Mouse (Mus musculus) testis, postnatal 14 days (tissue): ENCODE data around the gene Nod1.
"Not testable (repeated sequence)": the region's sequence is repeated elsewhere in the genome, so short reads cannot be mapped to it uniquely, and the experiment has no call there.

Experiments used
- DNase-seq: peaks from one replicate; pipeline ENCODE4 v3.0.0; 2021; ENCODE audit warnings: low spot score

The Nod1 gene

DNA sequence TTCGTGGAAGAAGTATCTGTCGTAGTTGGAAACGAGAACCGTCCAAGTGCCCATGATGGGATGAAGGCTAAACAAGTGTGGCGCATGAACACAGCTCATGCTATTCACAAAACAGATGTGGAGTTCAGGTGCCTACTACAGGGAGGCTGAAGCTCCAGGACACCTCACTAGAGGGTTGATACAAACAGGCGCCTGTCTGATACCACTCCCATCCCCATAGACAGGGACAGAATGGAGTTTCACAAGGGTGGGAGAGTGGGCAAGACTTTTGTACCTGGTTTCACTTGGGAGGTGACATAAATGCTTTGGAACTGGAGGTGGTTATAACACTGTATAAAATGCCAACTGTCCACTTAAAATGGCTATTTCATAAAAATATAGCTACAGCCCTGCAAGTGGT, 7.0 kb upstream of the Nod1 start:
- no peak for DNase-seq

DNA sequence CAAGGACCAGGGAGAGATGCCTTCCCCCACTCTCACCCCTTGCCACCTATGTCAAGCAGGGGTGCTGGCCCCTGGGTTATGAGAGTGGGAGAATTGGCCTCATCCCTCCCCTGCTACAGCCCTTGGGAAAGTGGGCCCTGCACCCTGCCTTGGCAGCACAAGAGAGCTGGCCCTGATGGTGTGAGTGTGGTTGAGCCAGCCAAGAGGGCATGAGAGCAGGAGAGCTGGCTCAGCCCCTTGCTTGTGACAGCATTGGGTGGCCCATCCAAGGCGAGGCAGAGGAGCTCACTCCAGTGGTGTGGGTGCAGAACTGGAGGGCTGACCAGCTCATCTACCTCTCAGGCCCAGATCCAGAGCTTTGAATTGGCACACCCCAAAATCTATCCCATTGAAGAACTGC, 3.2 kb upstream of the Nod1 start:
- no peak for DNase-seq

DNA sequence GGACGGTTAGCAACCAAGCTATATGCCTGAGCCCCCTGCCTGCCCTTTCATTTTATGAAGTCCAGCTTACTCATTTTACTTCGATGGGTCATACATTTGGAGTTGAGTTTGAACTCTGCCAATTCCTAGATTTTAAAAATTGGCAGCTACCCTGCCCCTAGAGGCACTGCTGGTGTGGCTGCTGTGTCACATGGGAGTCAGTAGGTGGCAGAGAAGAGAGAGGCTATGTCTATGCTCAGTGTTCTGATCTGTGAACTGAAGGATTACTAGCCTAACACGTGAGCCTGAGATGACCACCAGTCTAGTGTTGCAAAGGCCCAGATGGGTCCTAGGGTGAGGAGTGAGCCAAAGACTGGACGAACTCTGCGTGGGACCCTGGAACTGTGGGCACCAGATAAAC, 2.1 kb upstream of the Nod1 start:
- no peak for DNase-seq

DNA sequence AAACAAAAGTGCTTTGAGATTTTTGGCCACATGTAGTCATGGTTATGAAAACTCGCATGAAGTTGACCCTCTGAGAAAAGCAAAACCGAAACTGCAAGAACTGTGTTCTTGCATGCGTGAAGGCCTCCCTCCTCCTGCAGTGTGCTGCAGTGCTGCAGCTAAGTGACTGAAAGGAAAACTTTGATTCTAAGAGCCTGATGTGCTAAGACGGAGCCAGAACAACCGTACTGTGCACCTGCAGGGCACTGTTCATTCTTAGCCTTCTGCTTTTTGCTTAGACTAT, 458 bp upstream of the Nod1 start:
- DNase-seq: no peak

DNA sequence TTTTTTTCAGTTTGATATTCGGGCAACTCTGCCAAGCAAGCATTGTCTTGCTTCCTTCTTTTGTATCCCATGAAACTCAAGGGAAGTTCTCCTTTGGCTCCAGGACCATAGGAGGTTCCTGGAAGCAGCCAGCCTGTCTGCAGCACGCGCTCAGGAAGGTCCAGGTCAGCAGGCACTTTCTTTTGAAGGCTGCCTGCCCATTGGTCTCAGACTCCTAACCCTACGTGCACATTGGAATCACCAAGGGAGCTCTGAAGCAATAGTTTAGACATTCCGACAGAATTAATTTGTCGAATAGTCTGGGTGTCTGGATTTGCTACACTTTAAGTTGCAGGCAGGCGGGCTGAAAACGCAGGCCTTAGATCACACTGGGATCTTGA, 691 bp downstream of the Nod1 start:
- no peak for DNase-seq

DNA sequence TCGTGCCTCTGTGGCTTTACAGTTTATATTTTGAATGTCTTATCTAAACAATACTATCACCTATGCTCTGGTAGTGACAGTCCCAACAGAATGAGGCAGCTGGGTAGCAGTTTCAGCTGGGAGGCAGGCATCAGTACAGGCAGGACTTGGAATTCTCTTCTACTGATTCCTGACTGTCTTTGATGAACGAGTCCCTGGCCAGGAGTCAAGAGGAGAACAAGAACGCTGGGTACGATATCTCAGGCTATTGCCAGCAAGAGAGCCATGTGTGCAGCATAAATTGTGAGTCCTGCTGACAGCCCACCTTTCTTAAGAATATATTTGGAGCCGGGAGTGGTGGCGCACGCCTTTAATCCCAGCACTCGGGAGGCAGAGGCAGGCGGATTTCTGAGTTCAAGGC, 1.9 kb downstream of the Nod1 start:
- DNase-seq: no peak

DNA sequence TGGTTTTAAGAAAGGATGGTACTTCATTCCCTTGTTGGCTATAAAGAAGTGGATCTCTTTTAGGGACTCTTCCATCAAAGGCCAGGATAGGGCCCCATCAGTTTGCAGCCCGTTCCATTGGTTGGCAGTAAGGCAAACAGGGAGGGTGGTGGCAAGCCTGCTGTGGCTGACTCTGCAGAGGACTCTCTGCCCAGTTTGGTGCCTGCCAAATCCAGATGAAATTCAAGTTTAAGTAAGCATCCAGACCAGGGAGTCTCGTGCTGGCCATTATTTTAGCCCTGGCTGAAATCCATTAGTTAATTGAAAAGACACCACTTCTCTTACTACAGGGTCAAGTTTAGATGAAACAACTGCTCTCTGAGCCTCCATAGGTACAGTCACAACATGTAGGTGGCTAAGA, 2.6 kb downstream of the Nod1 start:
- no peak for DNase-seq

DNA sequence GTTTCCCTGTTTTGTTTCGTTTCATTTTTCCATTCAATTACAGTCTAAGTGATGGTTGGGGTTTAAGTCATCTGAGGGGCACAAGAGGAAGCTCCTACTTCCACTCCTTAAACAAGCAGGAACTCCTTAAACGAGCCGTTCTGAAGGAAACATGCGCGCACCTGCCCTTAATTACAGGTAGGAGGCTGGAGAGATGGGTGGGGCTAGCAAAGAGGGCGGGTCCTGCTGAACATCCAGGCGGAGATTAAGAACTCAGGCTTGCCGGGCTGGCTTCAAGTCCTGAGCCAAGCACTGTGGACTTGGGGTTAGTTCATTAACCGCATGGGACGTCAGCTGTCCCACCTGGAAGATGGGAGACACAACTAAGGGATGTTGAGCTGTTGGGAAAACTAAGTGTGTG, 4.8 kb downstream of the Nod1 start:
- no peak for DNase-seq

DNA sequence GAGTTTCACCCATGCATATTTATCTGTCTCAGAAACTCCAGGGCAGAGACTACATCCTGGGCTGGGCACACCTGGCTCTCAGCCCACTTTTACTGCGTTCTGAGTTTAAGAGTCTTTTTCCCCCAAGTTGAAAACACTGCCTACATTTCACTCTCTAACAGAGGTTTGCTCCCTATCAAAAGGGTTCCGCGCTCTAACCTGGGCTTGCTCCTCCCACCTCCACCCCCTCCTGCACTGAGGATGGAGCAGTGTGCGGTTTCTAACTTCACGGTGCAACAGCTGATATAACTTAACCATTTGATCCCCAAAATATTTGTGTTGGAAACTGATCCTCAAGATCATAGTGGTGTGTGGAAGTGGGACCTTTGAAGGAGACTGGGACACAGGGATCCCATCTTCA, 7.2 kb downstream of the Nod1 start:
- no peak for DNase-seq

DNA sequence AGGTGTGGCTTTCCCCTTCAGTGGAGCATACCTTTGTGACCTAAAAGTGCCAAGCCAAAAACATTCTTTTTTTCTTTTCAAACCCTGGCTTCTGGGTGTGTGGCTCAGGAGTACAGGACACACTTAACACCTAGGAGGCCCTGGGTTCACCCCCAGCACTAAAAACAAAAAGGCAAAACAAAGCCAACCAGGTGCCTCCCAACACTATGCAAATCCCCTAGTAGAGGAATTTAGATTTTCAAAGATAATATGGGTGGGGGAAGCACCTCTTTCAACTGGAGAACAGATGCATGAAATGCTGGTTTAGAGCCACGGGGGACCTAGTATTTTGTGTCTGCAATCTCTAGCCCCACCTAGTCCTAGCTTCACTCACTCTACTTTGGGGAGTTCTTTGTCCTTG, 7.7 kb downstream of the Nod1 start:
- DNase-seq: no peak

DNA sequence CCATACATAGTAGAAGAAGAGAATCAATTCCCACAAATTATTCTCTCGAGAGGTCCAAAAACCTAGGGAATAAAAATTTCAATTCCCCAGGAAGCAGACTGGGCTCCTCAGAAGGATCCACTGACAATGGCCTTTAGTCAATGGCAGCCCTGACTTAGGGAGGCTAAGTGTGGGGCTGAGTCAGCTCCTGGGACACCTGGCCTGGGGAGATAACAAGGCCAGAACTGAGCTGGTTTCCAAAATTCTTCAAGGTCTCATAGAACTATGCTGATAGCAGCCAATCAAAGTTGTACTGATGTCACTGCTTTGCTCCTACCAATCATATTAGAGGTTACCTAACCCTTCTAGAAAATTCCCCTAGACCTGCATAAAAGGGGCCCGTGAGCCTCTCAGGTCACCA, 8.8 kb downstream of the Nod1 start:
- DNase-seq: no peak

DNA sequence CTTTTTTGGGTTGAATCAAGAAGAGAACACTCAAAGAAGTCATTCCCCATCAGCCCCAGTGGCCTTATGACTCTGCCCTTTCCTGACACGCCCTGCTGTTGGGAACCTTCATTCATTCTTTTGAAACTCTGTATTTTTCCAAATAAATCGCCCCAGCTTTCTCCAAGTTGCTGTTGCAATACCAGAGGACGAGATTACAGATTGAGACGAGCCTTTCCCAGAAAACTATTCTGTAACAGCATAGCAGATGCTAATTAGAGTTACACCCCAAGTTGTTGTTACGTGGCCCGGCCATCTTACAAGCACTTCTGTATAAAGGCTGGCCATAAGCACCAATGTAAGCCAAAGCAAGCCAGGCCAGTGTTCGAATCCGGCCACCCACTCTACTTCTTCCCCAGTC, 14.8 kb downstream of the Nod1 start:
- no peak for DNase-seq

DNA sequence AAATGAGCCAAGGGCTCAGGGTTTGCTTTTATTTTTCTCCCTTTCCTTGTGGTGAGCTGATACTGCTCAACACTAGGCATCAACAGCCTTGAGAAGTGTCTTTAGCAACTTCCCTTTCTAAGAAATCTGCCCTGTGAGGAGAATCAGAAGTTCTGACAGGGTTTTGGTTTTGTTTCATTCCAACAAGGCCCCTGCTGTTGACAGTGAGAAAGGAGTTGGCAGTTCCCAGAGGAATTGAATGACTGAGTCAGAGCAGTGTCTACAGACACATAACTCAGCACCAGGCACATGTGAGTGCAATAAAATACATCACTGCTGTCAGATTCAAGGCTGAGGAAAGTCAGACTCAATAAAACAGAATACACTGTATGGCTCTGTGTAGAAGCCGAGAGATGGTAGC, 16.0 kb downstream of the Nod1 start:
- DNase-seq: no peak

DNA sequence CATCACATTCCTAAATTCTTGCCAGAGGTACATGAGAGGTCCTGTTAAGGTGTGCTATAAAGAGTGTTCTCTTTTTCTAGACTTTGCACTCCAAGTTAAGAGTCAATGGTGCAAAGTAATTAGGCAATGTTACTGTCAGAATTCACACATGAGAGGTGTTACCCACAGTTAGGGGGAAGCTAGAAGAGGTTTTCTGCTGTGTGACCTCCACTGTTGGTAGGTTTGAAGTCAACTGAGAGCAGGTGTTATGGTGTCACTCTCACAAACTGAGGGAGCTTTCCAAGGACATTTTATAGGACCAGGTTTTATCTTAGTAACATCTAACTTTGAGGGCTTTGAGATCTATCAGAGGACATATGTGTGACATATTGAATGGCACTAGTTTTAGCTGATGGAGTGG, 16.5 kb downstream of the Nod1 start:
- no peak for DNase-seq

DNA sequence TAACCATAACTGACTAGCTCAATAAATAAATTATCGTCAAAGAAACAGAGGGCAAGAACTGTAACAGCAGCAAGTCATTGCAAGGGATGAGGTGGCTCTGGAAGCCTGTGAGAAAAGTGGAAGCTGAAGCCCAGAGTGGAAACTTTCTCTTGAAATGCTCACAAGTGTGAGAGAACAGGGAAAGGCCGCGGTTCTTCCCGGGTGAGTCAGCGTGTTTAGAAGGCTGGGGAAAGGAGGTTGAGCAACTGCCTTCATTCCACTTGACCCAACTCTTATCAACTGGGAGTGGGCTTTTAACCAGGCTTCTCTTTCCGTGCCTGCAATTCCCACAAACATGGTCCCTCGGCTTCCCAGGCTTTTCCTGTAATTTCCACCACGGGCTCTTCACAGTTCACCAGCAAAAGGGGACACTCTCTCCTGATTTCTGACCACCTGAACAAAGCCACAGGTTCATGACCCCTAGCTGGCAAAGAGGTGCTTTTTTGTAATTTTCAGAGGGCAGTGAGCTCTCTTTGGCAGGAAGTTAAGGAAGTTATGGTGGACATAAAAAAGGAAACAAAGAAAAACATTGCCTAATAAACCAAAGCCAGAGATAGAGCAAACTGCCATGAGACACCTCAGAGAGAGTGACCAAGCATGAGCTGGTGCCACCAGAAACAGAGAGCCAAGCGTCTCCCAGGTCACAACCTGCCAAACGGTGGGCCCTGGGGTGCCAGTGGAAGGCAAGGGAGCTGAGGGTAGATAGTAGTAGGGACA, 17.6 kb downstream of the Nod1 start:
- DNase-seq: no peak

DNA sequence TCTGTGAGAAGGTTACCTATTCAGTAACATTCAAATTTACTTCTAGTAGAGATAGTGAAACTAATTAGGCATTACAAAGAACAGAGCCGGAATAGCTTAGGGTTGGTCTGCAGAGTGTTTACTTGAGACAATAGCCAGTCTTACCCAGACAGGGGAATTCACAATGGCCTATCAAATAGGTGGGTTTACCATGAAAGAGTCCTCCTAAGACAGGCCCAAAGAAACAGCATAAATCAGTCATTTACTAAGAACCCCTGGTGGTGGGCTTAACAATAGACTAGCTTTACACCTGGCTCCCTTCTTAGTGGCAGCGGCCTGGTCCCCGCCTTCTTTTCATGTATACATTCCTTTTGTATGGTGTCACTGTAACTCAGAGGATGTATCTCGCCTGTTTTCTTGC, 19.0 kb downstream of the Nod1 start:
- not testable (repeated sequence) for DNase-seq

DNA sequence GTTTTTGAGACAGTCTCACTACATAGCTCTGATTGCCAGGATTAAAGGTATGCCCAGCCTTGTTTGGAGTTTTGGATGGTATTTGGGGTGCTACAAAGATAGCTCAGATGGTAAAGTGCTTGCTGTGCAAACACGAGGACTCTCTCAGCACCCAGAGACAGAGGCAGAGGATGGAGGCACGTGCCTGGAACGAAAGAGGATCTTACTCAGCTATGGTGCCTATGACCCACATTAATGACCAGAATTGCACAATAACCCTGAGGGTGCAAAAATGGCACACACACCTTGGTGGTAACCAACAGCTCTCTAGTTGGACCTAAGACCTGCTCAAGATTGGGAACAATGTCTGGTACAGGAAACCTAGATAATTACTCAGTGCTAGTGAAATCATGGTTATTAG, 19.9 kb downstream of the Nod1 start:
- no peak for DNase-seq

DNA sequence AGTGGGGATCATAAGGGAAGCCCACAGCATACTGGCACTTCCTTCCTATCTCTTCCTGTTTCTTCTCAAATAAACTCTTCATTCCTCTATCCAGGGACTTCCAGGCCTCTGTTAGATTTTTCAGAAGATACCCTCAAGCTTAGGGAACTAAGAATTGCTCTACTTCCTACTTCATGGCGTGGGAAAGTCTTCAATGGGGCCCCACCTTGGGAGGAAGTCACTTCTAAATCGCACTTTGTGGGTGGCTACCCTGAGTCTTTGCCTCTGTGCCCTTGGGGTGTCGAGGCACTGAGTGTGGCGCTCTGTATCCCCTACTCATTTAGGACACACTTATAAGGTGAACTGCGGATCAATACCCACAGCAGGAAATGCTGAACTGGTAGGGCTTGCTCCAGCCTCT, 23.7 kb downstream of the Nod1 start:
- no peak for DNase-seq

DNA sequence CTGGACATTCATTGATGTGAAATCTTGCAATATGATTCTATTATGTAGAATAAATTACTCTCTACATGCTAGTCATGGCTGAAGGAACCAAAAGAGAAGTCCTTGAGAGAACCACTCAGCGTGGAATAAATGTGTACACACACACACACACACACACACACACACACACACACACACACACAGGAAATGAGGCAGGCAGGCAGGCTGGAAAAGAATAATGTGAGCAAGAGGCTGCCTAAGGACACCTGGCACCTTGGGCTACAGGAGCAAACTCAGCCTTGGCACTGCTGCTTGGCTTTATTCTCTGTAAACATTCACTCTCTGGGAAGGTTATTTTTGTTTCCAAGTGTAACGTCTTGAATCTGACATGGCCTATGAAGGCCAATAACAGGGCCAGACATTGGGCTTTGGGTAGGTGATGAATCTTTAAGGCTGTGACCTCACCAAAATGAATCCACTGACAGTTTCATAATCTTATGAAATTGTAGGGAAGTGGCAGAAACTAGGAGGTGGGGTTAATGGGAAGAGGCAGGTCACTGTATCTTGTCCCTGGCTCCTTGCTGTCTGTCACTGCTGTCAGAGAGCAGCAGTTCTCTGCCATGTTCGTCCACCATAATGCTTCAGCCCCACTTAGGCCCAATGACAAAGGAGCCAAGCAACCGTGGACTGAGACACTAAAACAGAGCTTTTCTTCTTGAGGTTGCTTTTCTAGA, 26.0 kb downstream of the Nod1 start:
- DNase-seq: no peak

DNA sequence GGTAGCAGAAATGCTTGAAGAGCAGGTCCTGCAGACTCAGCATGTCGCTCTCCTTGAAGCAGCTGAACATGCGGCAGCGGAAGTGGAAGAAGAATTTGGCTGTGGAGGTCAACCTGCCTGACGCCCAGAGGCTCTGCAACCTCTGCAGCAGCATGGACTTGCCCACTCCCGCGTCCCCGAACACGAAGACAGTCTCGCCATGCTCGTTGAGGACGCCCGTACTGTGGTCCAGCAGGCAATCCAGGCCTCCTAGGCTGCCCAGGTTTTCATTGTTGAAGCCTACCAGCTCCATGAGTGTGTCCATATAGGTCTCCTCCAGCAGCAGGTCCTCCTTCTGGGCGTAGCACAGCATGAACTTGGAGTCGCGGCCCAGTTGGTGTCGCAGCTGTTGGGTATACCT, 27.9 kb downstream of the Nod1 start:
- no peak for DNase-seq

DNA sequence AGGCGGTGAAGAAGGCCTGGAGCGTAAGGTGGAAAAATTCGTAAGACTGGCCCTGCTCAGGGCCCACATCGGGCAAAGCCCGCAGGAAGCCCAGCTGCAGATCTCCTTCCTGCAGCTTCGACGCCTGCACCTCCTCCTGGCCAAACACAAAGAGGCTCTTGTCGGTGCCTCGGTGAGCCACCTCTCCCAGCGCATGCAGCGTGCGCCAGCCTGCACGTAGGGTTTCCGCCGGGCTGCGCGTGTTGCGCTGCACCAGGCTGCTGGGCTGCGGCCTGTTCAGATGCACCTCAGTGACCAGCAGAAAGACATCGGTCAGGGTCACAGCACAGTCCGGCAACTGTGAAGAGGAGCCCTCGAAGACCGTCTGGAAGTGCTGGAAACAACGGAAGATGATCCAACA, 28.7 kb downstream of the Nod1 start:
- no peak for DNase-seq

DNA sequence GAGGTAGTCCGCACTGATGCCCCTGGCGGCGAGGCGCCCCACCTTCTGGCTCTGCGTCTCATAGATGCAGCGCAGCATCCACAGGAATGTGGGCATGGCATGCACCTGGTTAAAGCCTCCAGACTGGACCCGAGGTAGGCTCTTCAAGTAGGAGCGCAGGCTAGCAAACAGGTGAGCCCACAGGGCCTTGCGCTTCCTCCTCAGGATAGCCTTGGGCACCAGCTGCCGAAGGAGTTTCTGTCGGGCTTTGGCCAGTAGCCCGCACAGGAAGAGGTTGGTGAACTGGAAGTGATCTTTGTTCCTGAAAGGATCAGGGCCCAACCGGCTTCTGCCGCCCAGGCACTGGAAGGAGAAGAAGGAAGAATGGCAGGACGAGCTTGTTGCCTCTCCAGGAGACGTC, 29.1 kb downstream of the Nod1 start:
- DNase-seq: no peak

DNA sequence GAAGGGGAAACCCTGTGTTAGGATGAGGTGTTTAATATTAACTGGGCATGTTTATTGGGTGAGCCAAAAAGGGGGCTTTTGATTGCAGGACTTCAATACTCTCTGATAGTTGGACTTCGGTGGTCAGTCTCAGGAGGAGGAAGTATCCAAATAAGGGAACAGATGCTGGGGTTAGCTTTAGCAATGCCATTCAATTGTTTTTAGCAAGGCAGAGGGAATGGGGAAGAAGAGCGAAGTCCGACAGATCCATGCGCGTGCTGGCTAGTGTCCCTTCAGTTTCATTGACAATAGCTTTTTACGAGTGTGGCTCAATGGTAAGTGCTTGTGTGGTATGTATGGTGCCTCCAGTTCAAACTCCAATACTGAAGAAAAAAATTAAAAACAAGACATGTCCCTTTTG, 31.3 kb downstream of the Nod1 start:
- no peak for DNase-seq

DNA sequence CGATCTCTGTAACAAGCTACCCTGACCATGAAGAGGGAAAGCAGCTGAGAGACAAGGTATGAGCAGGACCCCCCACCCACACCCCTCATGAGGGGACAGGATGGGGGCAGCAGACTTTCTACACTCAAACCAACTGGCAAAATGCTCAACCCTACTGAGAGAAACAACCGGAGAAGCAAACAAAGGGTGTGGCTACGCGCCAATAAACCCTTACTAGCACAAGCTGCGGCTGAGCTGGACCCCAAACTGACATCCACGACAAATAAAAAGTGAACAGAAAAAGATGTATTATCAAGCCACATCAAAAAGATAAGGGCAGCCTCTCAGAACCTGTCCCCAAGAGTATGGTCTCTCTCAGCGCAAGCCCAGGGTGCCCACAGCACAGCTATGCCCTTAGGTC, 32.3 kb downstream of the Nod1 start:
- DNase-seq: no peak
